Mouse (Mus musculus): Measurements from ENCODE around the gene Taar8b. TPM values are rescaled to one million over a fixed set of nuclear protein-coding genes. Genes with fewer than 3 reads are reported as not detected.
A peak's percentile ranks its signal among the peaks of the same experiment; 100 is the strongest.
"Not testable (repeated sequence)": the region's sequence is repeated elsewhere in the genome, so short reads cannot be mapped to it uniquely, and the experiment has no call there.

The Taar8b gene
- not detected in 2 replicates for total RNA-seq (2021)
- long read RNA-seq, experiment 1: 0 reads
- long read RNA-seq, experiment 2: 0 reads

- DNase-seq: no peak
Observed at GRCm38 (mm10) chr10:24092194-24092593, at the start of gene Taar8b. Taar8b (minus strand) TSS chr10:24092294.

DNA sequence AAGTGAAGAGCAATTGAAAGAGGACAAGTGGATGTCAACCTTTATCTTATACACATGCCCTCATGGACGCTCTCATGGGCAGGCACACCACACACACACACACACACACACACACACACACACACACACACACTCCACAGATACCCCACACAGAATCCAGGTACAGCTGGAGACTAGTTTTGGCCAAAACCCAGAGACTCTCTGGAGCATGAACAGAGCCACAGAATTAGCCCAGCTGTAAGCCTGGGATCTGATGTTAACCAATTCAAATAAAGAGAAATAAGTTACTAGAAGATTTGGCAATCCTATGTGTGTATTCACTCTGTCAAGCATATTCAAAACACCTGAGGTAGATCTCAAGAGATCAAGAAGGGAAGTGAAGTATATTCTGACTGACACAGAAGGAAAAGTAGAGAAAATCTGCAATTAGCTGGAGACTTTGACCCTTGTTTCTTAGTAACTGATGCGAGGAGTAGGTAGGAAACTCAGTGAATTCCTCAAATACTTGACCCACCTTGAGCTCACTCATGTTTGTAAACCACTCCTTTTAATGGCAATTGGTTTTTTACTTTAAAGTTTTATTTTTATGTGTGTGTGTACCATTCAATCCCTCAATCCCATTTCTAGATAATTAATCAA, 46.6 kb upstream of the Taar8b start:
- DNase-seq: no peak

- no peak for DNase-seq
Observed at GRCm38 (mm10) chr10:24134071-24134645, 42.1 kb upstream of the Taar8b start.

DNA sequence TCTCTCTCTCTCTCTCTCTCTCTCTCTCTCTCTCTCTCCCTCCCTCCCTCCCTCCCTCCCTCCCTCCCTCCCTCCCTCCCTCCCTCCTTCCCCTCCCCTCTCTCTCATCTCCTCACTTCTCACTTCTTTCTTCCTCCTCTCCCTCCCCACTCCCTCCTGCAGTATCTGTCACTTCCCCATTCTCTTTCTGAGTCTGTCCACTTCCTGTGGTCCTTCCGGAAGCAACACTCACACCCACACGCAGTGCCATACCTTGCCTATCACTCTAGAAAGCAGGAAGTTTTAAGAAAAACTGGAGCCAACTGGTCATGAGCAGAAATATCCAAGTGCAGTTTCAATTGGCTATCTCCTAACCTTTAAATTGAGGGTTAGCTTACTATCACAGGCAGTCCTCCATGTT, 41.0 kb upstream of the Taar8b start:
- no peak for DNase-seq

- no peak for DNase-seq
Observed at GRCm38 (mm10) chr10:24132273-24132672, 40.2 kb upstream of the Taar8b start.

GRCm38 (mm10) chr10:24131451-24132262, 39.6 kb upstream of the Taar8b start:
- peak; percentile 82 for DNase-seq

DNA sequence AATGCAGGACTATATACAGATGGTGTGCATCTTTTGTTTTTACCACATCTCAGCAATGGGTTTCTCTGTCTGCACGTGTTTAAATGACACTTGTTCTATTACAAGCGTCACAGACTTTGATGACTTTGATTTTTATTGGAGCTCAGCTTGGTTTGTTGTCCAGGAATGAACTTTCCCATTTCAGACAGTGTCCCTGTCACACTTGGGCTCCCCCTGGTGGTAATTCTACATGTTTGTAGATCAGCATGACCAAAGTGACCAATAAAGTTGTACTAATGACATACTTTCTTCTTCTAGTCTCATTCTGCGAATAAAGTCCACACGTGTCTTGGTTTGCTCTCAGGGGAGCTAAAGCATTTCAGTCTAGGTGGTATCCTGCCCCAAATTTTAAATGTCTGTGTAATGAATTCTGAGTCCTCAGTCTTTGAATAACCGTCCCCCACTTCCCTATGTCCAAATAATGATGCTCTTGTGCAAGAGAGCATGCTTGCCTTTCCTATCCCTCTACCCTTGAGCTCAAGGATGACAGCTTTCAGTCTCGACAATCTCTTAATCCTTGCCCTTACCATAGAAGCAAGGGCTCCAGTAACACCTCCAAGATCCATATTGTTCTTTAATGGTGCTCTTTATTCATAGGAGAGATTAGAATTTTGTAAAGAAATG, 19.2 kb upstream of the Taar8b start:
- DNase-seq: peak; percentile 79

DNA sequence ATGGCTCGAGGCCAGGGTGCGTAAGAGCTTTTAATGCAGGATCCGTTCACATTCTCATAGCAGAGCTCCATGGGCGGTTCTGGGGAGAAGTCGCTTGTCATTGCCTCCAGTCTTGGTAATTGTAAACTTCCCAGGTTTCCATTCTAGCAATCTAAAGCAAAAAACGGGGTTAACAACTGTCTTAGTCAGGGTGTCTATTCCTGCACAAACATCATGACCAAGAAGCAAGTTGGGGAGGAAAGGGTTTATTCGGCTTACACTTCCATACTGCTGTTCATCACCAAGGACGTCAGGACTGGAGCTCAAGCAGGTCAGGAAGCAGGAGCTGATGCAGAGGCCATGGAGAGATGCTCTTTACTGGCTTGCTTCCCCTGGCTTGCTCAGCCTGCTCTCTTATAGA, 17.3 kb upstream of the Taar8b start, which contains the start of gene Taar9:
Taar9 (minus strand) TSS at position 101 of the 400 bp plus-strand sequence.
- DNase-seq: not testable (repeated sequence)

- DNase-seq: no peak
Observed at GRCm38 (mm10) chr10:24108236-24108635, 16.1 kb upstream of the Taar8b start.

- DNase-seq: no peak
Observed at GRCm38 (mm10) chr10:24107747-24108146, 15.7 kb upstream of the Taar8b start.

- not testable (repeated sequence) for DNase-seq
Observed at GRCm38 (mm10) chr10:24103299-24103698, 11.2 kb upstream of the Taar8b start.

DNA sequence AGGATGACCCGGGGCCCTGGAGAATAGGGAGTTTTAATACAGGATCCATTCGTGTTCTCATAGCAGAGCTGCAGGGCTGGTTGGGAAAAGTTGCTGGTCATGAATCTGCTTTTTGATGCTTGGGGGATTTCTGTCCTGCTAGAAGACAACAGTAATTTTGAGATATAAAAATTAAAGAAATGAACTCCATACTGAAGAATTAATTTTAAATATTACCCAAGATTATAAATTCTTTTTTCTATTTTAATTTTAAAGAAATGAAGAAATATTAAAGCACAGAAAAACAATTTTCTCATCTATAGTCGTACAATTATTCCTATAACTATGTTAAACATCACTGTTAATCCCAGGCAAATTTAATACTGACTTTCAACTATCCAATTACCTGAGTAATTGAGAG, 9.7 kb upstream of the Taar8b start, which contains the start of gene Taar8c:
Taar8c (minus strand) TSS at position 101 of the 400 bp plus-strand sequence.
- DNase-seq: not testable (repeated sequence)

GRCm38 (mm10) chr10:24097010-24097409, 4.9 kb upstream of the Taar8b start:
- DNase-seq: not testable (repeated sequence)

DNA sequence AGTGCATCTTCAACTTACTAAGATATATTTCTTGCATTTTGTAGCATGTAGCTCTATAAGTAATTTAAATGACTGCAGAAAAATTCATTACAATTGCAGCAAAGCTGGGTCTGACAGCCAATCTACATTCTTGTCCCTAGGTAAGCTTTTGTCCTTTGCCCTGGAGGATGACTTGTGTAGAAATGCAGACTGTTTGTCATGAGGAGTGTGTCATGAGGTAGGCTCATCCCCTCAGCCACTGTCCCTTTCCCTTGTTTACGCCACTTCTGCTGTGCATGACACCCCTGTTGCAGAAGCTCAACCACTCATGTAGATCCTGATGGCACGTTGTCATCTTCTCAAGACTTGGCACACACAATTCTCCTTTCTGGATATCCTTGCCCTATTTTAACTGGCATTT, 4.9 kb downstream of the Taar8b start:
- no peak for DNase-seq

DNA sequence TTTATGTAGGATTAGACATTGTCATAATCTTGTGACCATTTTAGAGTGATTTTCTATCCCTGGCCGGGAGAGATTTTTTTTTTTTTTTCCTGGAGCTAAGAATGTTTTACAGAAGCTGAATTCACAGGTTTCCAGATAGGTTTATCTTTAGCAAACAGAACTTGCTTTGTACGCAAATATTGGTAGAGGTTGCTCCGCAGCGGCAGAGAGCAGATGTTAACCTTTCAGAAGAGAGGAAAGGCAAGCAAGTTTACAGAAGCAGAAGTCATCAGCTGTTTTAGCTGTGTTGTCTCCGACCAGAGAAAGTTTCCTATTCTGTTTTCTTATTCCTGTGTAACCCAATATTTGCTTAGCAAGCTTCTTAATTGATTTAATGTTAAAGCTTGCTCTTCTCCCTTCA, 5.5 kb downstream of the Taar8b start:
- DNase-seq: no peak

GRCm38 (mm10) chr10:24085936-24086335, 6.2 kb downstream of the Taar8b start:
- no peak for DNase-seq

- peak; percentile 62 for DNase-seq
Observed at GRCm38 (mm10) chr10:24080166-24080565, 11.9 kb downstream of the Taar8b start.

DNA sequence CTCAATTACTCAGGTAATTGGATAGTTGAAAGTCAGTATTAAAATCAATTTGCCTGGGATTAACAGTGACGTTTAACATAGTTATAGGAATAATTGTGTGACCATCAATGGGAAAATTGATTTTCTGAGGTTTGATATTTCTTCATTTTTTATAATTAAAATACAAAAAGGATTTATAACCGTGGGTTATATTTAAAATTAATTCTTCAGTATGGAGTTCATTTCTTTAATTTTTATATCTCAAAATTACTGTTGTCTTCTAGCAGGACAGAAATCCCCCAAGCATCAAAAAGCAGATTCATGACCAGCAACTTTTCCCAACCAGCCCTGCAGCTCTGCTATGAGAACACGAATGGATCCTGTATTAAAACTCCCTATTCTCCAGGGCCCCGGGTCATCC, 15.9 kb downstream of the Taar8b start, which contains the start of gene Taar8a:
Taar8a (plus strand) TSS at position 301 of the 400 bp plus-strand sequence.
- not testable (repeated sequence) for DNase-seq

GRCm38 (mm10) chr10:24074751-24075150, 17.3 kb downstream of the Taar8b start:
- not testable (repeated sequence) for DNase-seq

GRCm38 (mm10) chr10:24058986-24059385, 33.1 kb downstream of the Taar8b start:
- no peak for DNase-seq

DNA sequence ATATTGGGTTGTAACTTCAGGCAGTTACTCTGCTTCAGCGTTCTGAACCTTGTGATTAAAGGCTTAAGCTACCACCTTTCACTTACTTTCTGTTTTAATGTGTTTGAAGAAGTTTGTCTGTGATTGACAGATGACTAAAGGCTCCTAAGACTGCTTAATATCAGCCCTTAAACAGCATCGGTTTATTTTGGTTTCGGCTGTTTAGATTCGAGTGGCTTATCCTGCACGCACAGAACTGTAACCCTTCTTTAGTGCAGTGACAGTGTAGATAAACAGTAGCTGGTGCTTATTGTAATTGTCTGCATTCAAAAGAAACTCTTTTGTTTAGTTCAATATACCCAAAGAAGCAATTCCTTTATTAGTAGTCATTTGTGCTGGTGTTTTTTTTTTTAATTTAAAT, 40.1 kb downstream of the Taar8b start:
- DNase-seq: no peak

GRCm38 (mm10) chr10:24049210-24049609, 42.9 kb downstream of the Taar8b start, which contains the start of gene Taar7f:
Taar7f (plus strand) TSS chr10:24049510.
- no peak for DNase-seq

Data from adrenal gland, postnatal 14 days (tissue).